Mouse (Mus musculus): ENCODE measurements around the gene Igsf3.
"Not testable (repeated sequence)": the region's sequence is repeated elsewhere in the genome, so short reads cannot be mapped to it uniquely, and the experiment has no call there.

Igsf3 gene

DNA sequence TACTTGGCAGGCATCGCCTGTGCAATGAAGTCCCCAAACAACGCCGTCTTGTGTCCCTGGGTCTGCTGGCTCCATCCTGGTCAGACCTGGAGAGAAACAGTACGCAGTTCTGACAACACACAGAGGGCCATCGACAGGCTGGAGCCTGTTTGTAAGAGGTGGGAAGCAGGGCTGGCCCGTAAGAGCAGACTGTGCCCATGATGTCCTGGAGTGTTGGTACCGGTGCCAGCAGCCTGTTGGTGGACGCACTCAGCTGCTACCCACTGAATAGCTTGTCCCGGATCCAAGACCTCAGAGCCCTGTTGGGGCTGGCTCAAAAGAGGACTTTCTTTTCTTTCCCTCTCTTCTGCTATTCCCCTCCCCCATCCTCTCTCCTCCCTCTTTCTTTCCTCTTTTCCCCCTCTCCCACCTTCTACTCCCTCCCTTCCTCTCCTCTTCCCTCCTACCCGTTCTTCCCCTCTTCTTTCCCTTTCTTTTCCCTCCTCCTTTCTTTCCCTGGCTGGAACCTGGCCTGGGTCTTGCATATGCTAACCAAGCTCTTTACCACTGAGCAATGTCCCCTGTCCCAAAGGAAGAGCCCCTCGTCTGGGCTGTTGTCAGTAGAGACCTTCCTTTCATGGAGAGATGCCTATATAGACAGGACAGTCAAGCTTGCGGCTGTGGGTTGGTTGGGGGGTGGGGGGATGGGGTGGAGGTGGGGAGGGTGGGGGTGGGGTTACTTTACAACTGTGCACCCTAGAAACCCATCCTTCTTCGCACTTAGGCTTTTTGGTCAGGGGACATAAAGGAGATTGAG is 27.9 kb downstream of the Igsf3 start:
- no peak for DNase-seq (ENCODE audit: low read depth)

- DNase-seq (ENCODE audit: low read depth): peak; percentile 44
Measured at GRCm38 (mm10) chr3:101405495-101405894, 28.6 kb downstream of the Igsf3 start.

DNA sequence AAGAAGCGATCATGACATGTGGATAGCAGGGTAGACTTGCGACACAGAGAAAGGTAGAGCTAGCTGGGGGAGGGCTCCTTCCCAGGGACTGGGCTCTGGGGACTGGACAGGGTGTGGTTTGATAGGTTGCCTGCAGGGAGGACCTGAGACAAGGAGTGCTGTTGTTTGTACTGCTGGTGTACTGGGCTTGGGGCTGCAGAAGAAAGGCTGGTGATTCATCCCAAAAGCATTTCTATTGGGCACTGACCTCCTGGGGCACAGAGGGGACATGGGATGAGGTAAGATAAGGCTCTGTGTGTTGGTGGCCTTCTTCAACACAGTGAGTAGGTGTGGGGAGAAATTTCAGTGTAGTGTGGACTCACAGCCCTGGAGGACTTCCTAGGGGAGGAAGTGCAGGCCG is 29.2 kb downstream of the Igsf3 start:
- peak; percentile 14 for DNase-seq (ENCODE audit: low read depth)

GRCm38 (mm10) chr3:101407568-101407967 is 30.7 kb downstream of the Igsf3 start:
- DNase-seq (ENCODE audit: low read depth): no peak

- no peak for DNase-seq (ENCODE audit: low read depth)
Measured at GRCm38 (mm10) chr3:101408953-101409750, 32.3 kb downstream of the Igsf3 start.

DNA sequence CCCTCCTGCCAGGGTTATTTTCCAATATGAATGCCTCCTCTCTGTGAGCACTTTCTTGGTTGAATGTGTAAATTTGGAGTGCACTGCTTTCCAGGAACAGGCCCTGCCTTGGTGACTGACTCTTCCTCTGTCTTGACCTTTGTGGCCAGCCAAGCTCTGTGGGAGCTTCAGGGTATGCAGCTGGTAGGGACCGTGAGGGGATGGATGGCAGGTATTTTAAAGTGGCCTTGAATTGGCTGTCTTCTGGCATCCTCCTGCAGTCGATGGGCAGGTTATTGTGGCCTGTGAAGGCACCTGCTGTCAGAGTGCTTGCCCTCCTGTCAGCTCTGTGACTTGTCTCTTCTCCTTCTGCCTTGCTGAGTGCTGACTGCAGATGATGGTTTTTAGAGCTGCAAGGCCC is 33.3 kb downstream of the Igsf3 start:
- no peak for DNase-seq (ENCODE audit: low read depth)

DNA sequence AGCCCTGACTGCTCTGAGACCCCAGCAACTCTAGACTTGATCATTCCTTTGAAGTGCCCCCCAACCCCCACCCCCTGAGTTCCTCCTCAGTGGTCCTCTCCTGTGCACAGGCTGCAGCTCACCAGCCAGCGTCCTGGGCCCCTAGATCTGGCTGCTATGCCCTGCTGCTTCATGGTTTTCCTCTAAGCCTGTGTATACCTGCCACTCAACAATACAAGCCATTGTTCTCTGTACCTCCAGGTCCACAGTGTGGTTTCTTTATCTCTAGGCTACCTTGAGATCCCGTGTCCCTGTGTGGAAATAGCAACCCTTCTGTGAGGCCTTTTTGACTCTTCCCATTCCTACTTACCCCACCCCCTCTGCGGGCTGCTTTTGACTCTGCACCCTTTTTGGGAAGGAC is 33.9 kb downstream of the Igsf3 start:
- DNase-seq (ENCODE audit: low read depth): no peak

- no peak for DNase-seq (ENCODE audit: low read depth)
Measured at GRCm38 (mm10) chr3:101411626-101412025, 34.7 kb downstream of the Igsf3 start.

- DNase-seq (ENCODE audit: low read depth): no peak
Measured at GRCm38 (mm10) chr3:101412115-101412514, 35.2 kb downstream of the Igsf3 start.

DNA sequence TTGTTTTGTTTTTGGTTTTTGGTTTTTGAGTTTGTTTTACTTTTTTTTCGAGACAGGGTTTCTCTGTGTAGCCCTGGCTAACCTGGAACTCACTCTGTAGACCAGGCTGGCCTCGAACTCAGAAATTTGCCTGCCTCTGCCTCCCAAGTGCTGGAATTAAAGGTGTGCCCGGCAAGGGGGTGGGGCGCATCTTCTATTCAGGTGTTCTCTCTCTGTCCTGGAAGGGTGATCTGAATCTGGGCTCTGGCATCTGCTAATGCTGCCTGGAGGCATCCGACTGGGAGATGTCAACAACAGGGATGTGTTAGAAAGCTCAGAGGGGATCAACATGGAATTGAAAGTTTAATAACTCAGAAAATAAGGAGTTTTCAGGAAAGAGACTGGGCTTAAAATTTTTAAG is 36.1 kb downstream of the Igsf3 start:
- DNase-seq (ENCODE audit: low read depth): not testable (repeated sequence)

DNA sequence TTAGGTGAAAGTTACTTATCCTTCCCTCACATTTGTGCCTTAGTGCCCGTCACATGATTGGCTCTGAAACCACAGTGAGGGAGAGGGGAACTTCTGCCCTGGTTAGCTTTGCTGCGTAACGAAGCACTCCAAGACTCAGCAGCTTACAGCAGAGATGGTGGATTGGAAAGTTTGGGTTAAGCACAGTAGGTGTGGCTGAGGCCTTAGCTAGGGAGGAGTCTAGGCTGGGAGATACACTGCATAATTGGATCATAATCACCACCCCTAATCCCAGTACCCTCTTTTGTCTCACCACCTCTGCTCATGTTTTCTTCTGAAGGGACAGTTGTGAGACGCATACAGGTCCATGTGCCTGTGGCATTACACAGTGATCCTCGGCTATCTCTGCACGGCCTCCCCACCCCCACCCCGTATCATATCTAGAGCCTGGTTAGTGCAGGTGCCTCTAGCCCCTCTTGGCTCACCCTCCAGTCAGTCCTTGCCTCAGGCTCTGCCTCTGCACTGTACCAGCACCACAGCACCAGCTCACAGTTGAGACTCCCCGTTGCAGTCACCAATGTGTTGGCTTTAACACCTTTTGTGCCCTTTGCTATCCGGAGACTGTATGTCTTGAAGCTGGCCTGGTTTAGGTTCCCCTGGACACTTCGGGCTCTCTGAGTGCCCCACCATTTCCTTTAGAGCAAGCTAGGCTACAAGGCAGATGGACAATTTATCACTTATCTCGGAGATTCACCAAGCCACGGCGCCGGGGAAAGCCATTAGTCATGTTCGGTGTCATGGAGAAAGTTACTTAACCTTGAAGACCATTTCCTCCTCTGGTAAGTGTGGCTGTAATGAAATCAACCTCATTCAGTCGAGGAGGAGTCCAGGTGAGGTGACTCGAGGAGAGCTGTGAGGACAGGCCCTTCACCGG is 42.1 kb downstream of the Igsf3 start:
- DNase-seq (ENCODE audit: low read depth): no peak

DNA sequence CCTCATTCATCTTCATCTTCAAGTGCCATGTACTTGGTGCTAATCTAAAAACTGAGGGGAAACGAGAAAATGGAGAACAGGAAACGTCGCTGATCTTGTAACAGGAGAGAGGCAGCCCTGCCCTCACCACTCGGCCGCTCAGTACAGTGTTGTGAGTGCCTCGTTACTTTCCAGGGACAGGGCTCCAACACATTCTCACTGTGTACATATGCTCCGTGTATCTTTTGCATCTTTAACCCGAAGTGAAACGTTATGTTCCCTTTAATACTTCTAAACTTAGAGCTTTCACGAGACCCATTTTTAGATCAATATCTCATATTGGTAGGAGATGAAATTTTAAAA is 42.7 kb downstream of the Igsf3 start:
- DNase-seq (ENCODE audit: low read depth): no peak

DNA sequence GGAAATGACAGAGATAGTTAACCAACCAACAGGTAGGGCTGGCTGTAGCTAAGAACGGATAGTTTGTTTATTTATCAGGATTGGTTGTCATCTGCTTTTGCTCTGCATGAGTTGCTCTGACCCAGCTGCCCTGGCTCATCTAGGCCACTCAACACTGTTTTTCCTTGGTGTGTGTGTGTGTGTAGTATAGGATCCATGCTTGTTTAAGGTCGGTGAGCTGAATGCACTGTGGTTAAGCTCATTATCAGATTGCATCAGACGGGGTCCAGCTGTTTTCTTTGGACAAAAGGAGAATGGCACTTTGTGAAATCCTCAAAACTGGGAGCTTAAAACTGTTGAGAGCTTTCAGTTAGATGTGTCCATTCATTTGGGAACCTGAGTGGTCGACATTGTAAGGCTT is 46.3 kb downstream of the Igsf3 start:
- DNase-seq (ENCODE audit: low read depth): peak; percentile 25

- no peak for DNase-seq (ENCODE audit: low read depth)
Measured at GRCm38 (mm10) chr3:101424295-101424885, 47.5 kb downstream of the Igsf3 start.

- peak; percentile 28 for DNase-seq (ENCODE audit: low read depth)
Measured at GRCm38 (mm10) chr3:101429982-101430754, 53.3 kb downstream of the Igsf3 start.

DNA sequence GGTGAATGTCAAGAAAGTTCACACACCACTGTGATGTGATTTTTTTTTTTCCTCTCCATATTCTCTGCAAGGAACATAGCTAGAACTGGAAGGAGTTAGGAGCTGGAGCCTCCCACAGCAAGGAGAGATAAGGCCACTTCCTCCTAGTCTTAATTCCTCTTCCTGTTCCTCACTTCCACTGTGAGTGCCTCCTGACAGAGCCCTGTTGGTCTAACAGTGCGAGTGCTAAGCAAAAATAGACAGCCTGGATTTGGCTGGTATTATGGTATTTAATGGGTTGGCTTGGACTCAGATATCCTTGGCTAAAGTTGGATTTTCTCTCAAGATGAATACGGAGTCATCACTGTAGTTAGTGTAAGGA is 53.9 kb downstream of the Igsf3 start:
- peak; percentile 44 for DNase-seq (ENCODE audit: low read depth)

GRCm38 (mm10) chr3:101435672-101436071 is 58.8 kb downstream of the Igsf3 start:
- DNase-seq (ENCODE audit: low read depth): no peak

DNA sequence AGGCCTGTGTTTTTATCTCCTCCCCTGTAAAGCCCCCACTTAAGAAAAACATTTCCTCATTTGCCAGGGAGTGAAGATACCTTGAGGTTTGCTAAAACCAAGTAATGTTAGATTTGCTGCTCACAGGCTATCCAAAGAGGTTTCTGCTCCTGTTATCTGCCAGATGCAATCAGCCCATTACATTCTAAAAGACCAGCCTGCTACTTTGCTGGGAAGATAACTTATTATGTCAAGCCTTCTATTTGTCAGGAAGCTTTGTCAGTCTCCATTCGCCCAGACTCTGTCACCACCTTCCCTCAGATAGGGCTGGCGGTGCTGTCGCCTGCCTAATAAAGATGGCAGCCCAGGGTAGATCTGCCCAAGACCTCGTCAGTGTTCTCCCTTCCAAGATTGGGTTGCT is 59.6 kb downstream of the Igsf3 start:
- DNase-seq (ENCODE audit: low read depth): no peak

- no peak for DNase-seq (ENCODE audit: low read depth)
Measured at GRCm38 (mm10) chr3:101437021-101437563, 60.2 kb downstream of the Igsf3 start.

GRCm38 (mm10) chr3:101443265-101443881 is 66.5 kb downstream of the Igsf3 start:
- peak; percentile 67 for DNase-seq (ENCODE audit: low read depth)

DNA sequence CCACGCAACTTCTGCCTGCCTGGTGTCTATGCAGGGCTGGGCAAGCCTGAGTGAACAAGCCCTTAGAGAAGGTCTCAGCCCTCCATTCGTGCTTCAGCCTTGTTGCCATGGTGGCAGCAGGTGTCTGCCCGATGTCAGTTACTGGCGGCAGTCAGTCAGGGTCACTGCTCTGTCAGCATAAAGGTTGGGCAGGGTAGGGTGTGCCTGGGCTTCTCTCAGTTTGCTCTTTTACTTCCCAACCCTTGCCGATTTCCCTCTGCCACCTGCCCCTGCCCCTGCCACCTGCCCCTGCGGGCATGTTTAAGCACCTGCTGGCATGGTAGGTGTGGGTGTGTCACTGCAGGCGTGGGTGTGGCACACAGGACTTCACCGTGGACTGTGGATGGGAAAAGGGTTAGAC is 67.6 kb downstream of the Igsf3 start:
- no peak for DNase-seq (ENCODE audit: low read depth)
